Mouse (Mus musculus) CH12.LX (cell line): Measurements from ENCODE around the gene Morc2a. TPM values are rescaled to one million over a fixed set of nuclear protein-coding genes. Genes with fewer than 3 reads are reported as not detected.

Source experiments
- DNase-seq: peaks from one replicate; pipeline ENCODE4 v3.0.0-alpha.2; 2013; ENCODE audit errors: extremely low read depth
- H3K27ac ChIP-seq: 2 replicates; pipeline ENCODE4 v1.5.1; 2012; ENCODE audit warnings: low read depth, mild to moderate bottlenecking, control low read depth, moderate library complexity; ENCODE audit not compliant: insufficient read depth
- H3K27me3 ChIP-seq: replicated peaks from 2 replicates; pipeline ENCODE3; 2012; ENCODE audit warnings: inconsistent platforms
- H3K36me3 ChIP-seq, 2 experiments: replicated peaks in 1 of 2; 2 replicates each; pipeline versions ENCODE3 to v1.6.1; 2012; ENCODE audit warnings: inconsistent platforms in 1 of 2, low read length in 1 of 2, mild to moderate bottlenecking in 1 of 2, mixed read lengths in 1 of 2, moderate library complexity in 1 of 2; ENCODE audit not compliant: control insufficient read depth in 1 of 2, insufficient read depth in 1 of 2
- H3K4me1 ChIP-seq, 2 experiments: 2 replicates each; pipeline ENCODE4 v1.6.1; 2012; ENCODE audit warnings: inconsistent platforms in 1 of 2, moderate library complexity in 1 of 2; ENCODE audit not compliant: insufficient read depth in 2 of 2, control insufficient read depth in 1 of 2
- H3K4me2 ChIP-seq: 2 replicates; pipeline ENCODE4 v1.6.1; 2012; ENCODE audit warnings: low read depth, mild to moderate bottlenecking, control low read depth; ENCODE audit not compliant: poor library complexity, insufficient read depth, severe bottlenecking
- H3K4me3 ChIP-seq, 3 experiments: fragments of 150-350 bp in 1 of 3; sonication (generic) in 1 of 3; replicated peaks in 1 of 3; 2 replicates each; pipeline versions ENCODE3 to v1.5.1; 2011 to 2012; ENCODE audit warnings: low read depth in 2 of 3, low read length in 2 of 3, mild to moderate bottlenecking in 2 of 3, moderate library complexity in 2 of 3, control low read depth in 1 of 3, improper control_type of control experiment in 1 of 3, inconsistent platforms in 1 of 3, mixed read lengths in 1 of 3; ENCODE audit not compliant: poor library complexity in 1 of 3
- H3K79me2 ChIP-seq: replicated peaks from 2 replicates; pipeline ENCODE4 v1.6.1; 2012; ENCODE audit warnings: mild to moderate bottlenecking, moderate library complexity; ENCODE audit not compliant: control insufficient read depth, poor library complexity, insufficient read depth, severe bottlenecking; ENCODE audit errors: extremely low read depth
- H3K9ac ChIP-seq: 2 replicates; pipeline ENCODE4 v1.6.1; 2012; ENCODE audit warnings: low read depth, mild to moderate bottlenecking, control low read depth, moderate library complexity; ENCODE audit not compliant: insufficient read depth
- H3K9me3 ChIP-seq: replicated peaks from 2 replicates; pipeline ENCODE3; 2012; ENCODE audit warnings: low read length, inconsistent platforms, mixed read lengths
- CHD1 ChIP-seq: IDR thresholded peaks from 2 replicates; pipeline ENCODE4 v1.6.1; 2012; ENCODE audit warnings: low read depth, low read length, improper control_type of control experiment, inconsistent platforms
- CHD2 ChIP-seq: IDR thresholded peaks from 2 replicates; pipeline ENCODE4 v1.6.1; 2011; ENCODE audit warnings: low read length, improper control_type of control experiment
- CTCF ChIP-seq, 2 experiments: IDR thresholded peaks in 1 of 2; conservative IDR thresholded peaks in 1 of 2; 2 replicates each; pipeline ENCODE4 v1.5.1; 2011 to 2012; ENCODE audit warnings: low read depth in 2 of 2, low read length in 2 of 2, improper control_type of control experiment in 1 of 2, inconsistent platforms in 1 of 2, mild to moderate bottlenecking in 1 of 2, moderate library complexity in 1 of 2
- JUN ChIP-seq: IDR thresholded peaks from 2 replicates; pipeline ENCODE4 v1.6.1; 2011; ENCODE audit warnings: low read depth, mild to moderate bottlenecking, low read length, improper control_type of control experiment, moderate library complexity; ENCODE audit not compliant: insufficient read depth
- JUND ChIP-seq: conservative IDR thresholded peaks from 2 replicates; pipeline ENCODE4 v1.6.1; 2011; ENCODE audit warnings: low read depth, low read length, improper control_type of control experiment
- MAFK ChIP-seq: IDR thresholded peaks from 2 replicates; pipeline ENCODE4 v1.6.1; 2011; ENCODE audit warnings: low read length, improper control_type of control experiment; ENCODE audit not compliant: insufficient replicate concordance
- MEF2A ChIP-seq: IDR thresholded peaks from 2 replicates; pipeline ENCODE4 v1.6.1; 2014; ENCODE audit warnings: low read depth, mild to moderate bottlenecking, inconsistent platforms, low read length, improper control_type of control experiment, borderline replicate concordance
- MXI1 ChIP-seq: IDR thresholded peaks from 2 replicates; pipeline ENCODE4 v1.6.1; 2011; ENCODE audit warnings: mild to moderate bottlenecking, low read depth, low read length, improper control_type of control experiment
- POLR2AphosphoS2 ChIP-seq: IDR thresholded peaks from 2 replicates; pipeline ENCODE4 v1.6.1; 2011; ENCODE audit warnings: low read depth, low read length, improper control_type of control experiment
- RAD21 ChIP-seq: IDR thresholded peaks from 2 replicates; pipeline ENCODE4 v1.6.1; 2011; ENCODE audit warnings: low read depth, mild to moderate bottlenecking, low read length, improper control_type of control experiment, moderate library complexity
- SIN3A ChIP-seq: IDR thresholded peaks from 2 replicates; pipeline ENCODE4 v1.6.1; 2012; ENCODE audit warnings: low read length, improper control_type of control experiment, inconsistent platforms
- SMC3 ChIP-seq: IDR thresholded peaks from 2 replicates; pipeline ENCODE4 v1.6.1; 2011; ENCODE audit warnings: low read depth, low read length, improper control_type of control experiment
- USF1 ChIP-seq: IDR thresholded peaks from 2 replicates; pipeline ENCODE4 v1.6.1; 2014; ENCODE audit warnings: low read depth, mild to moderate bottlenecking, inconsistent platforms, low read length, improper control_type of control experiment
- USF2 ChIP-seq: conservative IDR thresholded peaks from 2 replicates; pipeline ENCODE4 v1.6.1; 2011; ENCODE audit warnings: low read depth, low read length, improper control_type of control experiment
- ZC3H11A ChIP-seq: IDR thresholded peaks from 2 replicates; pipeline ENCODE4 v1.6.1; 2012; ENCODE audit warnings: low read depth, mild to moderate bottlenecking, inconsistent platforms, low read length, improper control_type of control experiment
- ZNF384 ChIP-seq: IDR thresholded peaks from 2 replicates; pipeline ENCODE4 v1.6.1; 2012; ENCODE audit warnings: low read depth, low read length, improper control_type of control experiment, inconsistent platforms
- dilution Hi-C: fragments of 300-500 bp; cut with MboI; formaldehyde crosslinking; loops from 2 replicates; pipeline ENCODE4 v1.14.3; 2020; ENCODE audit warnings: low sequenced_read_pairs; ENCODE audit not compliant: extremely low pct_unique_long_range_greater_than_20kb, extremely low pct_ligation_motif_present
- in situ Hi-C: fragments of 300-500 bp; cut with MboI; formaldehyde crosslinking; loops from 3 replicates; pipeline ENCODE4 v1.14.3; 2019; ENCODE audit warnings: low sequenced_read_pairs, low pct_ligation_motif_present, low pct_unique_long_range_greater_than_20kb, mixed read lengths
- polyA plus RNA-seq: library from polyadenylated mRNA; unstranded; fragments of >175 nt; gene quantifications from 2 replicates; pipeline ENCODE4 v1.2.1, GENCODE M21; 2012; ENCODE audit warnings: low read depth; ENCODE audit not compliant: insufficient read length
- total RNA-seq, 2 experiments: library from RNA; depleted of rRNA; stranded (reverse); fragments of 300-350 nt in 1 of 2; fragments of >200 nt in 1 of 2; gene quantifications; 2 replicates each; pipeline ENCODE4 v1.2.3; 2012 to 2014

Gene Morc2a
- total and polyA plus RNA-seq, 3 experiments: 28.1 to 44.1 (median 28.2) TPM

- H3K9me3 ChIP-seq: no peaks in the 10 kb centered on the region
- no peak overlapping the region for H3K4me2 ChIP-seq
- in situ Hi-C loops: loop anchor here (5.0 kb wide), 1 partner anchor 41 kb away; no protein-coding TSS in a partner anchor
- no peak overlapping the region for H3K9ac ChIP-seq
- no peak overlapping the region for H3K27ac ChIP-seq
- no peaks in the 10 kb centered on the region for H3K79me2 ChIP-seq
- H3K4me1 ChIP-seq: no peaks in the 10 kb centered on the region
- TF ChIP-seq MEF2A (no peak), RAD21 (no peak), SIN3A (no peak), CTCF (conservative IDR thresholded peaks at IDR 0.05 in 1 of 2, IDR thresholded peaks at IDR 0.05 in 1 of 2; ENCODE audit: low read depth in 2 of 2, low read length in 2 of 2) (peak in 1 of 2 experiments; percentile 52; a peak in 2 of 4 replicates), MAFK (no peak), JUN (no peak)
- H3K36me3 ChIP-seq: peaks cover 11 to 29% of the 10 kb centered on the region in 2 experiments
- no peak for DNase-seq
- dilution Hi-C loops: no loop called here
- H3K4me3 ChIP-seq: no peak overlapping the region
- H3K27me3 ChIP-seq: no peaks in the 10 kb centered on the region
Measured at GRCm38 (mm10) chr11:3696086-3696616, 47.2 kb downstream of the Morc2a start.

- H3K27ac ChIP-seq: no peak overlapping the region
- in situ Hi-C loops: loop anchor here (5.0 kb wide), 1 partner anchor 40 kb away; no protein-coding TSS in a partner anchor
- H3K36me3 ChIP-seq: peaks cover 4 to 19% of the 10 kb centered on the region in 2 experiments
- no peak overlapping the region for H3K9ac ChIP-seq
- TF ChIP-seq CHD1 (no peak), USF1 (no peak), USF2 (no peak), POLR2AphosphoS2 (no peak), ZNF384 (peak; percentile 85), CTCF (conservative IDR thresholded peaks at IDR 0.05 in 1 of 2, IDR thresholded peaks at IDR 0.05 in 1 of 2; ENCODE audit: low read depth in 2 of 2, low read length in 2 of 2) (peak in 1 of 2 experiments; percentile 59; a peak in 2 of 4 replicates), JUND (no peak), RAD21 (peak; percentile 43), CHD2 (no peak), MXI1 (no peak), SMC3 (peak; percentile 52), ZC3H11A (no peak)
- H3K4me2 ChIP-seq: no peak overlapping the region
- H3K27me3 ChIP-seq: no peaks in the 10 kb centered on the region
- H3K4me3 ChIP-seq: no peak overlapping the region
- DNase-seq: peak; percentile 15
- H3K4me1 ChIP-seq: no peaks in the 10 kb centered on the region
- H3K79me2 ChIP-seq: no peaks in the 10 kb centered on the region
- dilution Hi-C loops: no loop called here
- H3K9me3 ChIP-seq: no peaks in the 10 kb centered on the region
Measured at GRCm38 (mm10) chr11:3697441-3697840, 48.5 kb downstream of the Morc2a start.
